Mouse (Mus musculus): Measurements from ENCODE around the gene Bace1. TPM values are rescaled to one million over a fixed set of nuclear protein-coding genes. Genes with fewer than 3 reads are reported as not detected.

Gene Bace1
- polyA plus RNA-seq, 1 experiment from 2014 or later, result 56.5 TPM

DNA sequence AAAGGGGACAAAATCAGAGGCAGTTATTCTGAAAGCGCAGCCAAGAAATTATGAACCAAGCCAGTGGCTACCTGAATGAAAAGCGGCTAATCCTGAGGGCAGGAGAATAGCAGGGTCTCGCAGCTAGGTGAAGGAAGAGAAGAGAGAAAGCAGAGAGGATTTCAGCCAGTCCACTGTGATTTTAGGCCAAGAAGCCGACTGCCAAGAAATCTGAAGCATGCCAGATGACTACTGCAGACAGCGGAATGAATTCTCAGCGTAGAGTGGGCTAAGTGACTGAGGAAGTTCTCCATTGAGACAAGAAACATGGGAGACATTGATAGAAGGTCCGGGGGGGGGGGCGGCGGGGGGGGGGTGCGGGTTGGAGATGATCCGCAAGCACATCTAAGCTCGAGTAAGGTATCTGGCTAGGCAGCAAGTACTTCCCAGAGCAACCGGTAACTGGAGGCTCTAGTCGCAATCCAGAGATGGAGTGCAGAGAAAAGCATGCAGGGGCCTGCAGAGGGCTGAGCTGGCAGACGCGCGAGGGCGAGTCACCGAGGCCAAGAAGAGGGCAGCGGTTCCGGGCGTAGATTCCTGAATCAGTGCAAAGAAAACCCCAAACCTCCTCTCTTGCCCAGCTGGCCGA, 10.6 kb upstream of the Bace1 start:
- H3K4me1 ChIP-seq (ENCODE audit: control insufficient read depth, insufficient read depth, low read length), result peaks cover 5% of the 10 kb centered on the region; the same call in 1 of the 2 replicates
- H3K9ac ChIP-seq (replicated peaks; ENCODE audit: low read length), result peak overlapping the region; percentile 66
- no peak for ATAC-seq (ENCODE audit: low FRiP score, low TSS enrichment)
- DNase-seq, result no peak
- peak overlapping the region; percentile 72 for H3K27ac ChIP-seq (replicated peaks; ENCODE audit: low read depth, low read length)
- H3K27me3 ChIP-seq (ENCODE audit: control insufficient read depth, insufficient read depth, low read length), result no peaks in the 10 kb centered on the region
- H3K9me3 ChIP-seq (ENCODE audit: control insufficient read depth, low read length), result peaks cover 3% of the 10 kb centered on the region; the same call in 1 of the 2 replicates
- H3K4me3 ChIP-seq (replicated peaks; ENCODE audit: low read depth, low read length), result peak overlapping the region; percentile 68
- WGBS, result 6% methylated on average over 23 of the region's 23 CpGs
- H3K4me2 ChIP-seq (ENCODE audit: low read length), result peak overlapping the region; percentile 89
- H3K36me3 ChIP-seq (ENCODE audit: control insufficient read depth, insufficient read depth, low read length), result 0 out of 2 replicates have a peak, but pooled peaks cover 5% of the 10 kb centered on the region

DNA sequence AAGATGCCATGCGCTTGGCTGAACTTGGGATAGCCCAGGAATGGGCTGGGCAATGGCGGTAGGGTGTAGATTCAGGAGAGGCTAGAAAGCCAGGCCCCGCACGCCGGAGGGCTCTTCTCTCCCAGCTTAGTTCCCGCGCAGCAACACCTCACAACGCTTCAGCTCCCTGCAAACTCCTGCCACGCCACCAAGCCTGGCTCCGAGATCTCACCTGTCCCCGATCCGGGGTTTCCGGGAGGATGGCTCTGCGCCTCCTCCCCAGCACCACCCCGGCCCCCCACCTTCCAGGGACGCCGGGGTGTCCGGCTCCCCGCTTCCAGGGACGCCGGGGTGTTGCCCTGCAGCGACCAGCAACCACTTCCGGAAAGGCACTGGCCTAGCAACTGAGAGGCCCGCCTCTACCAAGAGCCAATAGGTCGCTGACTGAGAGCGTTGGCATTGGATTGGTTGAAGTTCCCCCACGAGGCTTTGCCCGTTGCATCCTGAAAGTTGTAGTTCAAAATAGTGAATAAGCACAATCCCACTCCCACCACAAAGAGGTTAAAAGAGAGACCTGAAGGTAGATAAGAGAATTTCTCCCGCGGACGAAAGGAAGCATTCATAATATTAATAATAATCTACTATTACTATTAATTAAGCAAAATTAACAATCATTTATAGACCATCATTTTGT, 10.0 kb upstream of the Bace1 start, which contains the start of gene Cep164:
Gene Cep164 (minus strand): TSS at position 401 of the 673 bp plus-strand sequence.
- Histone ChIP-seq H3K9ac (replicated peaks; ENCODE audit: low read length) (peak within 1 kb of the TSS; percentile 66), H3K4me1 (ENCODE audit: control insufficient read depth, insufficient read depth, low read length) (peaks cover 5% of the 10 kb centered on the region; the same call in 1 of the 2 replicates), H3K27ac (replicated peaks; ENCODE audit: low read depth, low read length) (peak within 1 kb of the TSS; percentile 72), H3K4me2 (ENCODE audit: low read length) (peak within 1 kb of the TSS; percentile 89), H3K27me3 (ENCODE audit: control insufficient read depth, insufficient read depth, low read length) (no peaks in the 10 kb centered on the region), H3K9me3 (ENCODE audit: control insufficient read depth, low read length) (peaks cover 3% of the 10 kb centered on the region; the same call in 1 of the 2 replicates), H3K36me3 (ENCODE audit: control insufficient read depth, insufficient read depth, low read length) (0 out of 2 replicates have a peak, but pooled peaks cover 2% of the 10 kb centered on the region), H3K4me3 (replicated peaks; ENCODE audit: low read depth, low read length) (peak within 1 kb of the TSS; percentile 68)
- ATAC-seq (ENCODE audit: low FRiP score, low TSS enrichment) (peak; percentile 96), DNase-seq (peak; percentile 94)
- WGBS, result under 1% methylated on average over 31 of the region's 31 CpGs

DNA sequence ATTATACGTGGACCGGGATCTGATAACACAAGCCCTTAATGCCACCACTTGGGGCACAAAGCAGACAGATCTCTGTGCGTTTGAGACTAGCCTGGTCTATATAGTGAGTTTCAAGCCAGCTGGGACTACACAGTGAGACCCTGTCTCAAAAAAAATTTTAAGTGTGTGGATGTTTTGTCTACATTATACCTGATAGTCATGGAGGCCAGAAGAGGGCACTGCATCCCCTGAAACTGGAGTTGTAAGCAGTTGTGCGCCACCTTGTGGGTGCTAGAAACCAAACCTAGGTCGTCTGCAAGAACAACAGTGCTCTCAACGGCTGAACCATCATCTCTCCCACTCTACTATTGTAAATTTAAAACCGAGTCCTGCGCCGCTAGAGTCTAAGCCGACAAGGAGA, 9.3 kb upstream of the Bace1 start:
- no peak overlapping the region for H3K9ac ChIP-seq (replicated peaks; ENCODE audit: low read length)
- peak; percentile 93 for DNase-seq
- H3K27ac ChIP-seq (replicated peaks; ENCODE audit: low read depth, low read length), result no peak overlapping the region
- no peak for ATAC-seq (ENCODE audit: low FRiP score, low TSS enrichment)
- no peaks in the 10 kb centered on the region for H3K36me3 ChIP-seq (ENCODE audit: control insufficient read depth, insufficient read depth, low read length)
- peak overlapping the region; percentile 89 for H3K4me2 ChIP-seq (ENCODE audit: low read length)
- H3K4me3 ChIP-seq (replicated peaks; ENCODE audit: low read depth, low read length), result peak overlapping the region; percentile 68
- peaks cover 5% of the 10 kb centered on the region; the same call in 1 of the 2 replicates for H3K4me1 ChIP-seq (ENCODE audit: control insufficient read depth, insufficient read depth, low read length)
- H3K9me3 ChIP-seq (ENCODE audit: control insufficient read depth, low read length), result peaks cover 3% of the 10 kb centered on the region; the same call in 1 of the 2 replicates
- H3K27me3 ChIP-seq (ENCODE audit: control insufficient read depth, insufficient read depth, low read length), result no peaks in the 10 kb centered on the region
- WGBS, result 25% methylated on average over 10 of the region's 10 CpGs

- no peaks in the 10 kb centered on the region for H3K36me3 ChIP-seq (ENCODE audit: control insufficient read depth, insufficient read depth, low read length)
- no peak overlapping the region for H3K4me3 ChIP-seq (replicated peaks; ENCODE audit: low read depth, low read length)
- H3K4me1 ChIP-seq (ENCODE audit: control insufficient read depth, insufficient read depth, low read length), result no peaks in the 10 kb centered on the region
- DNase-seq, result no peak
- H3K9ac ChIP-seq (replicated peaks; ENCODE audit: low read length), result no peak overlapping the region
- ATAC-seq (ENCODE audit: low FRiP score, low TSS enrichment), result no peak
- no peak overlapping the region for H3K4me2 ChIP-seq (ENCODE audit: low read length)
- peaks cover 3% of the 10 kb centered on the region; the same call in 1 of the 2 replicates for H3K9me3 ChIP-seq (ENCODE audit: control insufficient read depth, low read length)
- 93% methylated on average over 2 of the region's 2 CpGs for WGBS
- no peaks in the 10 kb centered on the region for H3K27me3 ChIP-seq (ENCODE audit: control insufficient read depth, insufficient read depth, low read length)
- no peak overlapping the region for H3K27ac ChIP-seq (replicated peaks; ENCODE audit: low read depth, low read length)
These were observed 5.5 kb upstream of the Bace1 start for GRCm38 (mm10) chr9:45832898-45833297.

DNA sequence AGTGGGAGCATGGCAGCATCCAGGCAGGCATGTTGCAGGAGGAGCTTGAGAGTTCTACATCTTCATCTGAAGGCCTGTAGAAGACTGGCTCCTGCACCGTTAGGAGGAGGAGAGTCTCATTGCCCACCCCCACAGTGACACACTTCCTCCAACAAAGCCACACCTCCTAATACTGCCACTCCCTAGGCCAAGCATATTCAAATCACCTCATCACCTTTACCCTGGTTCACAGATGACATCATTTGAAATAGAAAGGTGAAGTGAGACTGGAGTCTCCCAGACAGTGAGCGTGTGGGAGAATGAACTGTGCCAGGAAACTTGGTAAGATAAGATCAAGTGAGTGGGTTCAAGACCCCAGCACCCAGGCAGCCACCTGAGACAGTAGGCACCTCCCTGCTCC, 4.9 kb upstream of the Bace1 start:
- no peak overlapping the region for H3K27ac ChIP-seq (replicated peaks; ENCODE audit: low read depth, low read length)
- no peak overlapping the region for H3K4me2 ChIP-seq (ENCODE audit: low read length)
- H3K36me3 ChIP-seq (ENCODE audit: control insufficient read depth, insufficient read depth, low read length), result no peaks in the 10 kb centered on the region
- H3K4me1 ChIP-seq (ENCODE audit: control insufficient read depth, insufficient read depth, low read length), result no peaks in the 10 kb centered on the region
- DNase-seq (no peak), ATAC-seq (ENCODE audit: low FRiP score, low TSS enrichment) (no peak)
- no peak overlapping the region for H3K9ac ChIP-seq (replicated peaks; ENCODE audit: low read length)
- WGBS, result 80% methylated on average over 2 of the region's 2 CpGs
- H3K27me3 ChIP-seq (ENCODE audit: control insufficient read depth, insufficient read depth, low read length), result no peaks in the 10 kb centered on the region
- H3K9me3 ChIP-seq (ENCODE audit: control insufficient read depth, low read length), result peaks cover 3% of the 10 kb centered on the region; the same call in 1 of the 2 replicates
- no peak overlapping the region for H3K4me3 ChIP-seq (replicated peaks; ENCODE audit: low read depth, low read length)

DNA sequence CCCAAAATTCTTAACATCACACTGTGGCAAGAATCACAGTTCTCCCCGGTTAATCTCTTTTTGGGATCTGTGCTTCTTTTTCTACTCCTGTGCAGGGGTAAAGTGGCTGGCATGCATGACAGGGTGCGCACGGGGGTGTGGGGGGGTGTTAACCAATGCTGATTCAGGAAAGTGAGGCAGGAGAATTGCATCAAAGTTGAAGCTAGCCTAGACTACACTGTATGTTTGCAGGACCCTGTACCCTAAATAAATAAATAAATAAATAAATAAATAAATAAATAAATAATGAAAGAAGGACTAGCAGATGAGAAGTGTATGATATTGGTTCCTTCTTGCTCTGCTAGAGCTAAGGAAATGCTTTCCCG, 329 bp upstream of the Bace1 start:
- H3K9me3 ChIP-seq (ENCODE audit: control insufficient read depth, low read length), result no peaks in the 10 kb centered on the region
- peak overlapping the region; percentile 78 for H3K4me2 ChIP-seq (ENCODE audit: low read length)
- H3K4me1 ChIP-seq (ENCODE audit: control insufficient read depth, insufficient read depth, low read length), result peaks cover 31% of the 10 kb centered on the region
- peak overlapping the region; percentile 55 for H3K4me3 ChIP-seq (replicated peaks; ENCODE audit: low read depth, low read length)
- DNase-seq (no peak), ATAC-seq (ENCODE audit: low FRiP score, low TSS enrichment) (no peak; the same call in none of the 2 replicates)
- no peak overlapping the region for H3K27ac ChIP-seq (replicated peaks; ENCODE audit: low read depth, low read length)
- H3K36me3 ChIP-seq (ENCODE audit: control insufficient read depth, insufficient read depth, low read length), result no peaks in the 10 kb centered on the region
- WGBS, result 14% methylated on average over 4 of the region's 4 CpGs
- no peaks in the 10 kb centered on the region for H3K27me3 ChIP-seq (ENCODE audit: control insufficient read depth, insufficient read depth, low read length)
- no peak overlapping the region for H3K9ac ChIP-seq (replicated peaks; ENCODE audit: low read length)

DNA sequence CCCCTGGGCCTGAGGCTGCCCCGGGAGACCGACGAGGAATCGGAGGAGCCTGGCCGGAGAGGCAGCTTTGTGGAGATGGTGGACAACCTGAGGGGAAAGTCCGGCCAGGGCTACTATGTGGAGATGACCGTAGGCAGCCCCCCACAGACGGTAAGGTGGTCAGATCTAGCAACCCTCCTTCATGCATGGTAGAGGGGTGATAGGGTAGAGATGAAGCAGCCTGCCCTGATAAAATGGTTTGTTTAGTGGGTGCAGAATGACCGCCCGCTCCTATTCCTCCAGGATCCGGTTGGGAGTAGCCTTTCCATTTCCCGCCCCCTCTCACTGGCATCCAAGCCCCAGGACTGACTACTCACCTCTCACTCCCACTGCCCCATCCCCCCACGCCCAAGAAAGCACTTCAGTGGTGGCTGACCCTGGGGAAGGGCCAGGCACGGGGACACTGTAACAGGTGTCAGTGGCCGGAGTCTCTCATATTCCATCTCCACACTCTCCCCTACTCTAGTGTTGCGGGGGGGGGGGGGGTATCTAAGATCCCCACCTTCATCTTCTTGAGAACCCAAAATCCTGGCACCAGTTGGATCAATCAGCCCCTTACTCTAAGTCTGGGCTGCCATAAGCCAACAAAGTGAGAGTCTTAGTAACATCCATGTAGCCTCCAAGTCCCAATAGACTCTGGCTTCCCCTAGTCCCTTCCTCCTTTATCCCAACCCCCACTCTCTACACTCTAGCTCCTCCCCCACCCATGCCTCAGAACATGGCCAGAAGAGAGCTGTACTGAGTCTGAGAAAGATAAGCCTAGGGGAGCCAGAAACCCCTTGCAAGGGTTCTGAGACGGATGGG, 980 bp downstream of the Bace1 start:
- Histone ChIP-seq H3K36me3 (ENCODE audit: control insufficient read depth, insufficient read depth, low read length) (no peaks in the 10 kb centered on the region), H3K4me3 (replicated peaks; ENCODE audit: low read depth, low read length) (peak overlapping the region; percentile 55), H3K27me3 (ENCODE audit: control insufficient read depth, insufficient read depth, low read length) (no peaks in the 10 kb centered on the region), H3K4me1 (ENCODE audit: control insufficient read depth, insufficient read depth, low read length) (peaks cover 31% of the 10 kb centered on the region), H3K27ac (replicated peaks; ENCODE audit: low read depth, low read length) (no peak overlapping the region), H3K9ac (replicated peaks; ENCODE audit: low read length) (peak overlapping the region; percentile 63), H3K4me2 (ENCODE audit: low read length) (peak overlapping the region; percentile 78), H3K9me3 (ENCODE audit: control insufficient read depth, low read length) (no peaks in the 10 kb centered on the region)
- no peak for ATAC-seq (ENCODE audit: low FRiP score, low TSS enrichment)
- WGBS, result 14% methylated on average over 17 of the region's 17 CpGs
- DNase-seq, result peak; percentile 7

GRCm38 (mm10) chr9:45839982-45840300, 1.6 kb downstream of the Bace1 start:
- H3K27ac ChIP-seq (replicated peaks; ENCODE audit: low read depth, low read length), result no peak overlapping the region
- peak overlapping the region; percentile 55 for H3K4me3 ChIP-seq (replicated peaks; ENCODE audit: low read depth, low read length)
- peaks cover 31% of the 10 kb centered on the region for H3K4me1 ChIP-seq (ENCODE audit: control insufficient read depth, insufficient read depth, low read length)
- H3K4me2 ChIP-seq (ENCODE audit: low read length), result peak overlapping the region; percentile 78
- no peaks in the 10 kb centered on the region for H3K9me3 ChIP-seq (ENCODE audit: control insufficient read depth, low read length)
- H3K27me3 ChIP-seq (ENCODE audit: control insufficient read depth, insufficient read depth, low read length), result no peaks in the 10 kb centered on the region
- DNase-seq (no peak), ATAC-seq (ENCODE audit: low FRiP score, low TSS enrichment) (no peak)
- H3K36me3 ChIP-seq (ENCODE audit: control insufficient read depth, insufficient read depth, low read length), result no peaks in the 10 kb centered on the region
- WGBS, result 74% methylated on average over 7 of the region's 7 CpGs
- peak overlapping the region; percentile 63; the same call in 1 of the 2 replicates for H3K9ac ChIP-seq (replicated peaks; ENCODE audit: low read length)

Data from midbrain, embryonic 14.5 days (tissue).